Mouse (Mus musculus) olfactory bulb, adult 2 months (tissue): ENCODE measurements around the gene Akt1s1. TPM values are rescaled to one million over a fixed set of nuclear protein-coding genes. Genes with fewer than 3 reads are reported as not detected.

ENCODE experiments used
- H3K27ac ChIP-seq: fragments of 200-500 bp; 2 replicates; pipeline ENCODE4 v1.5.1; 2012; ENCODE audit warnings: low read depth, low read length; ENCODE audit not compliant: insufficient read depth
- H3K4me1 ChIP-seq: fragments of 200-500 bp; 2 replicates; pipeline ENCODE4 v1.6.1; 2012; ENCODE audit warnings: low read length; ENCODE audit not compliant: control insufficient read depth, insufficient read depth
- H3K4me3 ChIP-seq: fragments of 200-500 bp; 2 replicates; pipeline ENCODE4 v1.5.1; 2012; ENCODE audit warnings: mild to moderate bottlenecking, low read depth, low read length, moderate library complexity; ENCODE audit not compliant: insufficient read depth
- CTCF ChIP-seq: fragments of 200-500 bp; IDR thresholded peaks from 2 replicates; pipeline ENCODE4 v1.5.1; 2012; ENCODE audit warnings: low read depth, mild to moderate bottlenecking, low read length, moderate library complexity; ENCODE audit not compliant: insufficient read depth
- POLR2A ChIP-seq: fragments of 200-500 bp; IDR thresholded peaks from 2 replicates; pipeline ENCODE4 v1.6.1; 2012; ENCODE audit warnings: mild to moderate bottlenecking, low read depth, low read length, moderate library complexity; ENCODE audit not compliant: insufficient read depth
- WGBS: fragments of 180-500 bp; shearing (Covaris S2); methylation state at CpG from one replicate; pipeline ENCODE4 v1.1.7; 2018; 5-methylcytosine and 5-hydroxymethylcytosine counted together
- polyA plus RNA-seq: library from polyadenylated mRNA; stranded (reverse); fragments of >200 nt; gene quantifications from 2 replicates; pipeline ENCODE4 v1.2.4, GENCODE M21; 2012; ENCODE audit warnings: low replicate concordance; ENCODE audit not compliant: missing spikeins, insufficient read depth, insufficient read length

Gene Akt1s1
- polyA plus RNA-seq, 1 experiment: not detected

DNA sequence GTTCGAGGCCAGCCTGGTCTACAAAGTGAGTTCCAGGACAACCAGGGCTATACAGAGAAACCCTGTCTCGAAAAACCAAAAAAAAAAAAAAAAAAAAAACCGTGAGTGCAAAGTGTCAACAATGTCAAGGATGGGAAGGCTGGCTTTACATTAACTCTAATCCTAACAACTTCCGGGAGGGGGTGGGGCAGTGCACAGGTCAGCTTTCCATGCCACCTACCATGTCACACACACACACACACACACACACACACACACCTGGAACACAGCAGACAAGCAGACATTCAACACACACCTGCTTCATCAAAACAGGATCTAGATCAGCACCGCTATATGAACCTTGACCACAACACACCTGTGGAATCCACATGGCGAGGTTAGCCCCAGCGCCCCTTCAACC lies 41.4 kb downstream of the Akt1s1 start:
- Histone ChIP-seq H3K4me1 (peaks cover 42% of the 10 kb centered on the region), H3K27ac (no peak overlapping the region), H3K4me3 (no peak overlapping the region)
- 84% methylated on average over 7 of the region's 7 CpGs for WGBS
- TF ChIP-seq POLR2A (no peak), CTCF (no peak)

DNA sequence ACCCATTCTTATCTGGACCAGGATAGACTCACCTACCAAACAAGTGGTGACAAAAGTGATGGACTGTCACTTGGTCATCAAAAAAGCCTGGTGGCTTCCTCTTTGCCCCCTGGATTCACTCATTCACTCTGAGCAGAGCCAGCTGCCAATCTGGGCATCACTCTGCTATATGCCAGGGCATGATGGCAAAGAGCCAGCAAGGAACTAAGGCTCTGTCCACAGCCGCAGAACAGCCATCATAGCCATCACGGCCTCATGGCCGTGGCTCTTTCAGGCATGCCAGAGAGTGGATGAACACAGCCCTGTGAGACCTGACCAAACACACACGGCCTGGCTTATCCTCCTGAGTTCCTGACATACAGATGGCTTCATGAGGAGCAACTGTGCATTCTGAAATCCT lies 41.9 kb downstream of the Akt1s1 start:
- H3K4me1 ChIP-seq: peaks cover 39% of the 10 kb centered on the region
- TF ChIP-seq POLR2A (no peak), CTCF (no peak)
- WGBS: 9% methylated on average over 4 of the region's 4 CpGs
- peak overlapping the region; percentile 73 for H3K4me3 ChIP-seq
- H3K27ac ChIP-seq: no peak overlapping the region

DNA sequence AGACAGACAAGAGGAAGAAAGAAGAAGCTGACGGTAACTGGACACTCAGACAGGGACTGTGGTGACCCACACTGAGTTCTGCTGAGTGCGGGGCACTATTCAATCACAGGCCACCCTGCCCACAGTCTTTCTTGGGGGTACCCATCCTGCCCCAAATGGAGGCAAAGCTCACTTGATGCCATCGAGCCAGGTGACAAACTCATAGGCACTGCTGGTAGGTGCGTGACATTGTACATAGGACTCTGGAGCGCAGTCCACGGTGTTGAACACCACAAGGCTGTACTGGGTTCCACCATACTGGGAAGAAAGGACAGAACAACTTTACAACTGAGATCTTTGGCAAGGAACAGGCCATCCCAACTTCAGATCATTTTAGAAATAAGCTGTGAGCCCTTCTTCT lies 42.8 kb downstream of the Akt1s1 start:
- Histone ChIP-seq H3K27ac (no peak overlapping the region), H3K4me3 (peak overlapping the region; percentile 73), H3K4me1 (peaks cover 38% of the 10 kb centered on the region)
- TF ChIP-seq CTCF: no peak
- TF ChIP-seq POLR2A: no peak
- WGBS: 3% methylated on average over 6 of the region's 6 CpGs

DNA sequence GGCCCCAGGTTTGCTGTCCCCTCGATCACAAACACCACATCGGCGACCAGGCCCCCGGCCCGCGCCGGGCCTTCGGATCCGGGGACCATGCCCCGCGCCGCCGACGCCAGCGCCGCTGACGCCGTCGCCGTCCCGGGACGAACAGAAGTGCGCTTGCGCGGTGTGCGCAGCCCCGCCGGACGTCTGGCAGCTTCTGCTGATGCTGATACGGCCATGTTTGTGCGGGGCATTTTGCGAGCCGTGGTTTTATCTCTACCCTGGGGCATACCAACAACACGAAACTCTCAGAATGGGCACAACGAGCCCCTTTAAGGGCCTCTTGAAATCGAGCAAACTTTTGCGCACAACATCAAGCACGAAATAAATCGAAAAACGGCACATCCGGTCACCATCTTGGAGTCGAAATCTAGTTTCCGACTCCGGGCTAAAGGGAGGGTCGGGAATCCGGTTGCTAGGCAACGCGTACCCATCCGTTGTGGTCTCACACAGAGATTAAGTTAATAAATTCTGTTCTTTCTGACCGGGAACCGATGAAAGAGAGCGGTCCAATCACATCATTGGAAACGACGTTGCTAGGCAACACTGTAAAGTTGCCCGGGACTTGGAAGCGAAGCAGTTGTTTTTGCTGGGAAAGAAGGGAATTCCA lies 43.6 kb downstream of the Akt1s1 start, which contains the start of gene Med25:
Gene Med25 (minus strand): TSS at position 437 of the 646 bp plus-strand sequence.
- peak within 1 kb of the TSS; percentile 73 for H3K4me3 ChIP-seq
- peaks cover 44% of the 10 kb centered on the region for H3K4me1 ChIP-seq
- no peak for TF ChIP-seq CTCF
- peak; percentile 83 for TF ChIP-seq POLR2A
- H3K27ac ChIP-seq: peak within 1 kb of the TSS; percentile 96
- WGBS: under 1% methylated on average over 56 of the region's 56 CpGs

DNA sequence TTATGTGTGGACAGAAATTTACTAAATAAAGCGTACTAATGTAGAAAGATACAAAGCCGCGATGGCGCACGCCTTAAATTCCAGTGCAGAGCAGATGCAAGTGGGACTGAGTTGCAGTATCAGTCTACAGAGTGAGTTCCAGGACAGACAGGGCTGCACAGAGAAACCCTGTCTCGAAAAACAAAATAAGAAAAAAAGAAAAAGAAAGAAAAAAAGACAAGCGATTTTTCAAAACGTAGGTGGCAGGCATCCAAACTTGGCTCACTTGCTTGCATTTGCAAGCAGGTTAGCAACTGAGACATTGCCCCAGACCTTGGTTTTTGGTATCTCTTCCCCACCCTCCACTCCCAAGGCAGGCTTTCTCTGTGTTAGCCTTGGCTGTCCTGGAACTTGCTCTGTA lies 44.4 kb downstream of the Akt1s1 start:
- WGBS: 3% methylated on average over 8 of the region's 8 CpGs
- Histone ChIP-seq H3K4me1 (peaks cover 46% of the 10 kb centered on the region), H3K4me3 (no peak overlapping the region), H3K27ac (peak overlapping the region; percentile 72)
- TF ChIP-seq POLR2A (no peak), CTCF (no peak)

DNA sequence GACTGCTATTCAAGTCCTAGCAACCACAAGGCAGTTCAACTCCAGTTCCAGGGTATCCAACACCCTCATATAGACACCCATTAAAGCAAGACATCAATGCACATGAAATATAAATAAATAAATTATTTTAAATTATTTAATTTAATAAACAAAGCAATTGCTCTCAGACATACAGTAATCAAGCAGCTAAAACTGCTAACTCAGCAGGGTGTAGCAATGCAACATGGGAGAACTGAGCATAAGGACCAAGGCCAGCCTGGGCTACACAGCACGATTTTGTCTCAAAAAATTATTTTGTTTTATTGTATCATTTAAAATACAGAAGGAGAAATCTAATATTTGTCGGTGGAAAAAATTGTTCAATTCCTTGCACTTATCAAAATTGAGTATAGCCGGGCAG lies 45.4 kb downstream of the Akt1s1 start:
- H3K4me1 ChIP-seq: peaks cover 46% of the 10 kb centered on the region

DNA sequence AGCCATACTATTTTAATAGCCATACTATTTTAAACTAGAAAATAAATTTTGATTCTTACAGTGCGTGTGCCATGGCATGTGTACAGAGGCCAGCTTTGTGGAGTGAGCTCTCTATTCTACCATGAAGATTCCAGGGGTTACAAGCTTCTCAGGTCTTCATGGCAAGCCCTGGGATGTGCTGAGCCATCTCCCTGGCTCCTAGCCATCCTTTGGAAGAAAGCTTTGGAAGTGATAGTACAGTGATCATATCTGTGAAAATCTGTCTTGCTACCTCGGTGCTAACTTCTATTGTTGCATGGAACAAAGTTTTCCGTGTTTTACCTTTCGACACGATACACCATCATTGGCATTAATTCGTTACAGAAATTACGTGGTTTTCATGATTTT lies 46.4 kb downstream of the Akt1s1 start:
- Histone ChIP-seq H3K4me1 (peaks cover 40% of the 10 kb centered on the region), H3K27ac (peak overlapping the region; percentile 98), H3K4me3 (peak overlapping the region; percentile 15; the same call in 1 of the 2 replicates)
- TF ChIP-seq POLR2A (no peak), CTCF (no peak)
- WGBS: 13% methylated on average over 7 of the region's 7 CpGs

More for the DNA sequence above, 45.4 kb downstream of the Akt1s1 start:
- 90% methylated on average over 3 of the region's 3 CpGs for WGBS
- Histone ChIP-seq H3K4me3 (no peak overlapping the region), H3K27ac (no peak overlapping the region)
- TF ChIP-seq CTCF (no peak), POLR2A (no peak)

DNA sequence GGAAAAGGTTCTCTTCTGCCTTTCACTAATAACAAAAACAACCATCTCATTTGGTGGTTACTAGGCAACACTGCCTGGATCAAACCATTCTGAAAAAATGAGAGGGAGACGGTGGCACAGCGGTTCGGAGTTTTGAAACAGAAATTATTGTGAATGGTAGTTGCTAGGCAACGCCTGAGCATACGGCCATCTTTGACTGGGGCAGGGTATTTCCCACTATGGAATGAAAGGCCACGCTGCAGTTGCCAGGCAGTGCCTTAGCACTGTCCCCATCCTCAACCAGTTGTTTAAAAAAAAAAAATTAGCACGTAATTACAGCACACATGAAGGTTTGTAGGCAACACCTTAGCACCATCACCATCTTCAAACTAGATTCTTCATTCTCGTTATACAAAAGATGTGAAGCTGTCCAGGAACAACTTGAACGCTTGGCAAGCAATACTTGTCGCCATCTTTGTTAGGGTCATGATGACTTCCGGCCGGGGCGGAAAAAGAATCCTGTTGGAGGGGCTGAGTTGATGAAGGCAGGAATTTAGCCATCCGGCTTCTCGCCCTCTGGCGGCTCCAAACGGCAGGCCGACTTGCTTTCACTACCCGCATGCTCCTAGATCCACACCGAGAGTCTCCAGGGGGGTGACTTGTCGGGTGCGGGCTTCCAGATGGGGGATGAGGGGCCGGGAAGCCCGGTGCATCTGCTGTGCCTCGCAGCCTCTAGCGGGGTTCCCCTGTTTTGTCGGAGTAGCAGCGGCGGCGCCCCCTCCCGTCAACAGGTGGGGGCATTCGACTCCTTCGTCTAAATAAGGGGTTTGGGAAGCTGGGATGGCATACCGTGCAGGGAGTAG lies 47.0 kb downstream of the Akt1s1 start, which contains the start of gene Fuz:
Gene Fuz (plus strand): TSS at position 487 of the 842 bp plus-strand sequence.
- WGBS: under 1% methylated on average over 34 of the region's 34 CpGs
- H3K4me3 ChIP-seq: peak within 1 kb of the TSS; percentile 76

DNA sequence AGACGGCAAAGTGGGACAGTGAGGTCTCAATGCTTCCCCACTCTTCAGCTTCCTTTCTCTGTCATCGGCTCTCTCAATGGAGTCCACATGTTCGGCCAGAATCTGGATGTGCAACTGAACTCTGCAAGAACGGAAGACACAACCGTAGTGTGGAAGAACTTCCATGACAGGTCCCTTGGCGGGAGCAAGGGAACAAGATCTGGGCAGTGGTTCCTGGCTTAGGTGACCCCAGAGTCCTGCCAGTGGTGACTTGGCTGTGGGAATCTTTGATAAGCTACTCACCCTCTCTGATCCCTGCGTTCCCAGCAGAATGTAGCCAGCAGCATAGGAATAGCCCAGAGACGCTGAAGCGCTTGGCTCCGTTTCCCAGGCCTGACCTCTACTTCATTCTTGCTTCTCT lies 47.7 kb downstream of the Akt1s1 start:
- TF ChIP-seq POLR2A: no peak
- no peak for TF ChIP-seq CTCF
- Histone ChIP-seq H3K27ac (peak overlapping the region; percentile 39), H3K4me3 (peak overlapping the region; percentile 76), H3K4me1 (peaks cover 35% of the 10 kb centered on the region)
- 12% methylated on average over 10 of the region's 10 CpGs for WGBS

More for the DNA sequence above, 47.0 kb downstream of the Akt1s1 start, which contains the start of gene Fuz:
- H3K4me1 ChIP-seq: peaks cover 35% of the 10 kb centered on the region
- TF ChIP-seq CTCF (peak; percentile 60), POLR2A (no peak; the same call in 1 of the 2 replicates)
- peak within 1 kb of the TSS; percentile 98 for H3K27ac ChIP-seq
